Mouse (Mus musculus) cortical plate, adult 2 months (tissue): ENCODE data around the gene Orc5. TPM values are rescaled to one million over a fixed set of nuclear protein-coding genes. Genes with fewer than 3 reads are reported as not detected.

Experiments
- H3K27ac ChIP-seq: fragments of 200-500 bp; 2 replicates; pipeline ENCODE4 v1.5.1; 2012; ENCODE audit warnings: low read length, control low read depth, inconsistent platforms; ENCODE audit not compliant: insufficient read depth
- H3K4me1 ChIP-seq: fragments of 200-500 bp; 2 replicates; pipeline ENCODE4 v1.6.1; 2011; ENCODE audit warnings: low read length; ENCODE audit not compliant: control insufficient read depth, insufficient read depth
- H3K4me3 ChIP-seq: fragments of 200-500 bp; 2 replicates; pipeline ENCODE4 v1.5.1; 2011; ENCODE audit warnings: mild to moderate bottlenecking, low read length, control low read depth; ENCODE audit not compliant: insufficient read depth
- CTCF ChIP-seq: fragments of 200-500 bp; IDR thresholded peaks from 2 replicates; pipeline ENCODE4 v1.5.1; 2011; ENCODE audit warnings: mild to moderate bottlenecking, control low read depth, low read length; ENCODE audit not compliant: insufficient read depth; ENCODE audit errors: extremely low read depth
- POLR2A ChIP-seq: fragments of 200-500 bp; IDR thresholded peaks from 2 replicates; pipeline ENCODE4 v1.6.1; 2011; ENCODE audit warnings: mild to moderate bottlenecking, low read length, control low read depth; ENCODE audit not compliant: insufficient read depth; ENCODE audit errors: extremely low read depth
- polyA plus RNA-seq: library from polyadenylated mRNA; depleted of rRNA; stranded (reverse); fragments of >200 nt; gene quantifications from 2 replicates; pipeline ENCODE4 v1.2.3, GENCODE M21; 2012

Gene Orc5
- polyA plus RNA-seq, 1 experiment = 6.9 TPM

GRCm38 (mm10) chr5:22572456-22572855, 22.2 kb upstream of the Orc5 start:
- no peak overlapping the region for H3K4me3 ChIP-seq
- 0 out of 2 replicates have a peak, but pooled peaks cover 1% of the 10 kb centered on the region for H3K4me1 ChIP-seq
- H3K27ac ChIP-seq = no peak overlapping the region
- TF ChIP-seq CTCF (no peak), POLR2A (no peak)

- no peak for TF ChIP-seq CTCF
- TF ChIP-seq POLR2A = no peak
- no peak overlapping the region for H3K27ac ChIP-seq
- H3K4me1 ChIP-seq = no peaks in the 10 kb centered on the region
- H3K4me3 ChIP-seq = no peak overlapping the region
Observed at GRCm38 (mm10) chr5:22565708-22566107, 15.5 kb upstream of the Orc5 start.

- Histone ChIP-seq H3K4me1 (no peaks in the 10 kb centered on the region), H3K4me3 (no peak overlapping the region), H3K27ac (no peak overlapping the region)
- TF ChIP-seq POLR2A = no peak
- TF ChIP-seq CTCF = no peak
Observed at GRCm38 (mm10) chr5:22559801-22560200, 9.6 kb upstream of the Orc5 start.

GRCm38 (mm10) chr5:22557491-22558113, 7.4 kb upstream of the Orc5 start:
- H3K27ac ChIP-seq = no peak overlapping the region
- H3K4me3 ChIP-seq = no peak overlapping the region
- TF ChIP-seq POLR2A = no peak
- no peak for TF ChIP-seq CTCF
- no peaks in the 10 kb centered on the region for H3K4me1 ChIP-seq

GRCm38 (mm10) chr5:22556713-22557112, 6.5 kb upstream of the Orc5 start:
- Histone ChIP-seq H3K4me3 (no peak overlapping the region), H3K4me1 (no peaks in the 10 kb centered on the region), H3K27ac (no peak overlapping the region)
- TF ChIP-seq CTCF (no peak), POLR2A (no peak)

- no peak overlapping the region for H3K27ac ChIP-seq
- no peaks in the 10 kb centered on the region for H3K4me1 ChIP-seq
- no peak overlapping the region for H3K4me3 ChIP-seq
- TF ChIP-seq POLR2A (no peak), CTCF (no peak)
Observed at GRCm38 (mm10) chr5:22552233-22552765, 2.1 kb upstream of the Orc5 start.

GRCm38 (mm10) chr5:22549366-22550032, 730 bp downstream of the Orc5 start:
- Histone ChIP-seq H3K27ac (peak overlapping the region; percentile 13; the same call in 1 of the 2 replicates), H3K4me3 (peak overlapping the region; percentile 72), H3K4me1 (no peaks in the 10 kb centered on the region)
- no peak for TF ChIP-seq POLR2A
- no peak for TF ChIP-seq CTCF

- H3K4me1 ChIP-seq = no peaks in the 10 kb centered on the region
- no peak overlapping the region; the same call in 1 of the 2 replicates for H3K4me3 ChIP-seq
- no peak overlapping the region for H3K27ac ChIP-seq
- TF ChIP-seq CTCF (no peak), POLR2A (no peak)
Observed at GRCm38 (mm10) chr5:22548556-22549161, 1.6 kb downstream of the Orc5 start.

- no peaks in the 10 kb centered on the region for H3K4me1 ChIP-seq
- H3K27ac ChIP-seq = no peak overlapping the region
- TF ChIP-seq POLR2A (no peak), CTCF (no peak)
- H3K4me3 ChIP-seq = no peak overlapping the region
Observed at GRCm38 (mm10) chr5:22546536-22546935, 3.7 kb downstream of the Orc5 start.
